28 mouse cellular contexts compared by ENCODE assay signal in the genomic region with DNA sequence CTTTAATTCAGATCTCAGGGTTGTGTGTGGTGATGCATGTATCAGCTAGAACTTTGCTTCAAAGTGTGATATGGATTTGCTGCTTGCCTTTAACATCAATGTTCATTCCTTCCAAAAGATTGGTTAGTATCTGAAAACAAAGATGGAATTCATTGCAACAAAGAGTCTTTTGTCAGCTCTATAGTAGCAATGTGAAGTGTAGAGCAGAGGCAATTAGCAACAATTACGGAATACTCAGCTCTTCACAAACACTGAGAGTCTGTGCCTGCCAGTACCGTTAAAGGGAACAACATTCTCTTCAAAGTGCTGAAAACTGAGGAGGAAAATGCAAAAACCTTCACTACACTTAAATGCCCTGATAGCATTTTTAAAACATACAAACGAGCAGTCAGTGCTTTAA. TPM values are rescaled to one million over a fixed set of nuclear protein-coding genes. Genes with fewer than 3 reads are reported as not detected.
DNase-seq lines count a peak whose midpoint lies in the region; ATAC-seq and TF ChIP-seq lines count a peak whose summit lies in the region.
"Had no signal": no experiment of that assay in that cellular context is flagged by ENCODE, and none has a peak within 500 bp of the region (broad histone marks: within the 10 kb centered on the region; RNA-seq: fewer than 3 reads in every experiment).

No protein-coding gene starts in this region.

- no peak overlapping the region for H3K4me3 ChIP-seq in forebrain, embryonic 14.5 days (ENCODE audit: low read depth, low read length)
- no peak overlapping the region for H3K4me3 ChIP-seq in forebrain, embryonic 13.5 days
- H3K4me3 ChIP-seq: embryonic facial prominence, embryonic 12.5 days; embryonic facial prominence, embryonic 15.5 days; heart, adult 2 months; heart, embryonic 10.5 days; heart, embryonic 13.5 days had no signal

- no peaks in the 10 kb centered on the region for H3K9me3 ChIP-seq in forebrain, embryonic 14.5 days (replicated peaks; ENCODE audit: control insufficient read depth, low read length)
- H3K9me3 ChIP-seq in forebrain, embryonic 13.5 days (replicated peaks) = no peaks in the 10 kb centered on the region
- H3K9me3 ChIP-seq: embryonic facial prominence, embryonic 12.5 days; embryonic facial prominence, embryonic 15.5 days; heart, embryonic 10.5 days; heart, embryonic 13.5 days had no signal

- whole genome bisulfite sequencing in forebrain, embryonic 14.5 days = 12% methylated on average over 3 of the region's 3 CpGs
- 27% methylated on average over 3 of the region's 3 CpGs for WGBS in forebrain, embryonic 13.5 days

- DNase-seq in forebrain, embryonic 14.5 days (ENCODE audit: low spot score) = peak; percentile 56
- no peak for DNase-seq in frontal cortex, postnatal 10 days (ENCODE audit: low spot score in 2 of 2)
- peak; percentile 72 for DNase-seq in brain, embryonic 14.5 days (ENCODE audit: low read depth)
- peak; percentile 89 for DNase-seq in retina, postnatal 1 day
- DNase-seq in lung, postnatal 10 days = no peak
- no peak for DNase-seq in left cerebral cortex, adult 9 months (ENCODE audit: low spot score in 2 of 2)
- DNase-seq: adrenal gland, postnatal 10 days; adrenal gland, postnatal 36 days; cerebellum, adult 18-20 months; cerebellum, adult 9-10 months; cerebellum, postnatal 14 days; gastrocnemius, postnatal 10 days; gastrocnemius, postnatal 36 days; heart, adult 2 months; heart, postnatal 14 days; heart, postnatal 4 days had no signal

- no peak overlapping the region for H3K4me2 ChIP-seq in forebrain, embryonic 14.5 days (ENCODE audit: low read length)
- no peak overlapping the region for H3K4me2 ChIP-seq in forebrain, embryonic 13.5 days
- H3K4me2 ChIP-seq: embryonic facial prominence, embryonic 12.5 days; embryonic facial prominence, embryonic 15.5 days; heart, embryonic 13.5 days; hindbrain, embryonic 14.5 days had no signal

- no peak overlapping the region for H3K9ac ChIP-seq in forebrain, embryonic 14.5 days (ENCODE audit: low read length)
- no peak overlapping the region for H3K9ac ChIP-seq in forebrain, embryonic 13.5 days
- H3K9ac ChIP-seq: embryonic facial prominence, embryonic 12.5 days; embryonic facial prominence, embryonic 15.5 days; heart, embryonic 13.5 days; hindbrain, embryonic 14.5 days had no signal

- no peak for TF ChIP-seq CTCF in brain, embryonic 14.5 days (IDR thresholded peaks at IDR 0.05; ENCODE audit: borderline replicate concordance, extremely low read depth, insufficient read depth, insufficient read length)

- no peak overlapping the region for H3K27ac ChIP-seq in forebrain, embryonic 14.5 days (ENCODE audit: low read depth, low read length)
- no peak overlapping the region for H3K27ac ChIP-seq in forebrain, embryonic 13.5 days
- H3K27ac ChIP-seq: embryonic facial prominence, embryonic 12.5 days; embryonic facial prominence, embryonic 15.5 days; heart, adult 2 months; heart, embryonic 10.5 days; heart, embryonic 13.5 days; hindbrain, embryonic 14.5 days; hindbrain, postnatal 0 days had no signal

- TF ChIP-seq POLR2A in brain, embryonic 14.5 days (IDR thresholded peaks at IDR 0.05; ENCODE audit: borderline replicate concordance, extremely low read depth, insufficient read depth, insufficient read length, poor library complexity, severe bottlenecking) = no peak

- H3K27me3 ChIP-seq in forebrain, embryonic 14.5 days (replicated peaks; ENCODE audit: control insufficient read depth, insufficient read depth, low read length) = no peaks in the 10 kb centered on the region
- H3K27me3 ChIP-seq in forebrain, embryonic 13.5 days = no peaks in the 10 kb centered on the region
- H3K27me3 ChIP-seq: embryonic facial prominence, embryonic 12.5 days; embryonic facial prominence, embryonic 15.5 days; heart, embryonic 13.5 days had no signal

- H3K36me3 ChIP-seq in forebrain, embryonic 14.5 days (ENCODE audit: control insufficient read depth, insufficient read depth, low read length) = no peaks in the 10 kb centered on the region
- H3K36me3 ChIP-seq in forebrain, embryonic 13.5 days (ENCODE audit: poor library complexity, severe bottlenecking) = no peaks in the 10 kb centered on the region
- H3K36me3 ChIP-seq: embryonic facial prominence, embryonic 12.5 days; embryonic facial prominence, embryonic 15.5 days; heart, embryonic 10.5 days; heart, embryonic 13.5 days had no signal

- peak; percentile 58; the same call in 1 of the 2 replicates for ATAC-seq in forebrain, embryonic 14.5 days
- ATAC-seq in forebrain, embryonic 13.5 days = no peak
- ATAC-seq in frontal cortex, adult (ENCODE audit: low TSS enrichment) = 0 out of 2 replicates have a peak, but pooled peaks have one; percentile 29
- ATAC-seq: hindbrain, postnatal 0 days; inflammation-experienced regulatory T-cells, adult 6 months; intestine, embryonic 16.5 days; Patski had no signal

- H3K4me1 ChIP-seq in forebrain, embryonic 14.5 days (ENCODE audit: control insufficient read depth, insufficient read depth, low read length) = peaks cover 14% of the 10 kb centered on the region
- peaks cover 18% of the 10 kb centered on the region for H3K4me1 ChIP-seq in forebrain, embryonic 13.5 days
- H3K4me1 ChIP-seq: embryonic facial prominence, embryonic 12.5 days; embryonic facial prominence, embryonic 15.5 days; heart, embryonic 10.5 days had no signal

RNA-seq across cellular contexts. Expression of gene Ctso, which starts 12.7 kb away (rescaled TPM):
- polyA plus RNA-seq in forebrain, embryonic 14.5 days (2014; fragmentation: Nextera tagmentation; extraction: Ambion mirVana) = 8.9 and 9.0 TPM in 2 replicates
- 8.1 and 8.5 TPM in 2 replicates for polyA plus RNA-seq in forebrain, embryonic 13.5 days (2015; fragmentation: Nextera tagmentation; extraction: Ambion mirVana)
- 4.1 and 4.4 TPM in 2 replicates for polyA plus RNA-seq in brain, embryonic 14.5 days (2012; rRNA removed)

RNA-seq across cellular contexts. Expression of gene Tdo2, which starts 56.3 kb away (rescaled TPM):
- 0.71 and 1.5 TPM in 2 replicates for polyA plus RNA-seq in forebrain, embryonic 14.5 days (2014; fragmentation: Nextera tagmentation; extraction: Ambion mirVana)
- polyA plus RNA-seq in forebrain, embryonic 13.5 days (2015; fragmentation: Nextera tagmentation; extraction: Ambion mirVana) = 0.19 and 0.77 TPM in 2 replicates
- 0.04 and 0.18 TPM in 2 replicates for polyA plus RNA-seq in brain, embryonic 14.5 days (2012; rRNA removed)
- polyA plus RNA-seq: forebrain, embryonic 11.5 days; heart, adult 2 months; hindbrain, embryonic 14.5 days had no signal

Comparison
In these comparisons a context has a peak if more than half of its experiments do, and no peak if none do; other contexts are left out.
1. DNase-seq: peak in forebrain, embryonic 14.5 days (single experiment), brain, embryonic 14.5 days (single experiment) and retina, postnatal 1 day (single experiment); none in frontal cortex, postnatal 10 days (0 of 2), lung, postnatal 10 days (single experiment) and left cerebral cortex, adult 9 months (0 of 2).